Mouse (Mus musculus): ENCODE results near the gene Hcn4. TPM values are rescaled to one million over a fixed set of nuclear protein-coding genes. Genes with fewer than 3 reads are reported as not detected.

Hcn4 gene
- polyA plus RNA-seq, 1 experiment from 2014 or later: 1.5 TPM

DNA sequence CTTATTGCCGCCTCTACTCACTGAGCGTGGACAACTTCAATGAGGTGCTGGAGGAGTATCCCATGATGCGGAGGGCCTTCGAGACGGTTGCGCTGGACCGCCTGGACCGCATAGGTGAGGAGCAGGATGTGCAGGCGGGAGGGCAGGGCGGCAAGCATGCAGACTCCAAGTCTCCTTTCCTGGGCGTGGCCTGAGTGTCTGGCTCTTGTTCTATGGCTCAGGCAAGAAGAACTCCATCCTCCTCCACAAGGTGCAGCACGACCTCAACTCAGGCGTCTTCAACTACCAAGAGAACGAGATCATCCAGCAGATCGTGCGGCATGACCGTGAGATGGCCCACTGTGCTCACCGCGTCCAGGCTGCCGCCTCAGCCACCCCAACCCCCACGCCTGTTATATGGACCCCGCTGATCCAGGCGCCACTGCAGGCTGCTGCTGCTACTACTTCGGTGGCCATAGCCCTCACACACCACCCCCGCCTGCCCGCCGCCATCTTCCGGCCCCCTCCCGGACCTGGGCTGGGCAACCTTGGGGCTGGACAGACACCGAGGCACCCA is 35.9 kb downstream of the Hcn4 start:
- ATAC-seq (ENCODE audit: low FRiP score) (no peak), DNase-seq (ENCODE audit: low spot score) (peak; percentile 30)
- WGBS: 31% methylated on average over 25 of the region's 30 CpGs
- Histone ChIP-seq H3K36me3 (ENCODE audit: control insufficient read depth, insufficient read depth, low read length) (no peaks in the 10 kb centered on the region), H3K27ac (ENCODE audit: low read depth, low read length) (no peak overlapping the region), H3K9me3 (ENCODE audit: control insufficient read depth, low read length) (no peaks in the 10 kb centered on the region), H3K4me3 (ENCODE audit: low read depth, low read length) (no peak overlapping the region), H3K4me1 (replicated peaks; ENCODE audit: control insufficient read depth, insufficient read depth, low read length) (peaks cover 7% of the 10 kb centered on the region; the same call in 1 of the 2 replicates), H3K4me2 (replicated peaks; ENCODE audit: low read depth, low read length) (peak overlapping the region; percentile 22), H3K9ac (ENCODE audit: low read depth, low read length) (no peak overlapping the region), H3K27me3 (ENCODE audit: control insufficient read depth, insufficient read depth, low read length) (peaks cover 3% of the 10 kb centered on the region; the same call in 1 of the 2 replicates)

DNA sequence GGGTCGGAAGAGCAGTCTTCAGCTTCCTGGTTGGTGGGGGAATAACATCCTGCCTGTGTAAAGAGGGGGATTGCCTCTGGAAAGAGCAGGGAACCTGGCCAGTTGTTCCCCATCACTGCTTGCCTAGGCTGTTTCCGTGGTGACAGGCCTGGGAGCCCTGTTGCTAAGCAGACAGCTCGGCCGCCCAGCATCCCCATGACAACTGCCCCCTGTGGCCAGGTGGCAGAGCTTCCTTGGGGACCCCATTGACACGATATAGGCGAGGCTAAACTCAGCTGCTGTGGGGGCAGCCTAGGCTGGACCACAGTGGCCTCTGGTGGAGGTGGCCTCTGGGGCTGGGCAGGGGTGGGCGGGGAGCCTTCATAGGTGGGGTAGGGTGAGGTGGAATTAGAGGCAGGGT is 40.6 kb downstream of the Hcn4 start:
- H3K9ac ChIP-seq (ENCODE audit: low read depth, low read length): no peak overlapping the region
- no peaks in the 10 kb centered on the region for H3K36me3 ChIP-seq (ENCODE audit: control insufficient read depth, insufficient read depth, low read length)
- peak overlapping the region; percentile 51 for H3K27ac ChIP-seq (ENCODE audit: low read depth, low read length)
- no peak overlapping the region for H3K4me3 ChIP-seq (ENCODE audit: low read depth, low read length)
- H3K4me2 ChIP-seq (replicated peaks; ENCODE audit: low read depth, low read length): no peak overlapping the region
- 23% methylated on average over 7 of the region's 7 CpGs for WGBS
- H3K27me3 ChIP-seq (ENCODE audit: control insufficient read depth, insufficient read depth, low read length): 0 out of 2 replicates have a peak, but pooled peaks cover 2% of the 10 kb centered on the region
- ATAC-seq (ENCODE audit: low FRiP score) (peak; percentile 65), DNase-seq (ENCODE audit: low spot score) (peak; percentile 69)
- peaks cover 7% of the 10 kb centered on the region; the same call in 1 of the 2 replicates for H3K4me1 ChIP-seq (replicated peaks; ENCODE audit: control insufficient read depth, insufficient read depth, low read length)
- no peaks in the 10 kb centered on the region for H3K9me3 ChIP-seq (ENCODE audit: control insufficient read depth, low read length)

DNA sequence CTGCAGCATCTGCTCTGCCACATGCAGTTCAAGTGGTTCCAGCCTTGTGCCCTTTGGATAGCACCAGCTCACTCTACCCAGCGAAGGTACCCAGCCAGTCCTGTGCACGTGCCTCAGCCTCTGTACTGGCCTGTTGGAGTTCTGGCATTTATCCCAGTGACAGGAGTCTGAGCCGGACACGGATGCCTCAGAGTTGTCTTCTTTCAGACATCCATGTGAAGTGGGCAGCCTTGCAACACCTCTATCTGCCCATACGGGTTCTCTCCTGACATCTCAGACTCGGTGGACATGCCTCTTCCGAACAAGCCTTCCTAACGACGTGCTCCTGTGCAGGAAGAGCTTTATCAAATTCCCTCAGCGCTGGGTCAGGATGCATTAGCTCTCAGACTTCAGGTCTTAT is 47.9 kb downstream of the Hcn4 start:
- DNase-seq (ENCODE audit: low spot score) (no peak), ATAC-seq (ENCODE audit: low FRiP score) (no peak)
- Histone ChIP-seq H3K4me1 (replicated peaks; ENCODE audit: control insufficient read depth, insufficient read depth, low read length) (no peaks in the 10 kb centered on the region), H3K27ac (ENCODE audit: low read depth, low read length) (no peak overlapping the region), H3K9ac (ENCODE audit: low read depth, low read length) (no peak overlapping the region), H3K4me3 (ENCODE audit: low read depth, low read length) (no peak overlapping the region), H3K27me3 (ENCODE audit: control insufficient read depth, insufficient read depth, low read length) (no peaks in the 10 kb centered on the region), H3K4me2 (replicated peaks; ENCODE audit: low read depth, low read length) (no peak overlapping the region), H3K9me3 (ENCODE audit: control insufficient read depth, low read length) (no peaks in the 10 kb centered on the region), H3K36me3 (ENCODE audit: control insufficient read depth, insufficient read depth, low read length) (no peaks in the 10 kb centered on the region)
- WGBS: 91% methylated on average over 10 of the region's 10 CpGs

DNA sequence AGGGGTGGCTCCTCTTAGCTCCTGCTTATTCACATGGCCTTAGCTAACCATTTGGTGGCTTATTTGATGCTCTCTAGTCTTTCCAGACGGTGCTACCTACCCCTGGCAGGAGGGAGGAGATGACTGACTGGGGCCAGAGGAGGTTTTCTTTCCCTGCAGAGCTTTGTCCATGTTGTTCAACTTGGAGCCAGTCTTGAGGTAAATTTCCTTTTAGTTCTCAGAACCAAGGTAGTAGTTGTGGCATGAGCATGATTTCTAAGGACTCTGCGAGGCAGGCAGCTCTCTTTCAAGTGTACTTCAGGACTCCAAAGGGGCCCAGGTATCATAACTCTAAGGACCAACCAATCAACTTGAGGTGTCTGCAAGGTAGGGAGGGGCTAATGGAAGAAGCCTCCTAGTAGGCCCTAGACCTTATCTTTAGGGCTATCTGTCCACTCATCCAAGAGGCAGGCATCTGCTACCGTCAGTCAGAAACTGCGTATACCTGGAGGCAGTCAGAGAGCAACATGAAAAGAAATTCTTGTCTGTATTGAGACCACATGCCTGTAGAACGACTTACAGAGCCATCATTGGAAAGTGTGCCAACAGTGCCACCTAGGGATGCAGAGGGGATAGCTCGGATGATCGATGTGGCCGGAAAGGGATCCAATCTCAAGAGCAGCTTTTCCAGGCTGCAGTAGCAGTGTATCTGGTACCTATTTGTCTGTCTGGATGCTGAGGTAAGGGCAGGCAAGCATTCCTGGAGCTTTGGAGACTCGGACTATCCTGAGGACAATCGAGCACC is 50.5 kb downstream of the Hcn4 start:
- H3K27ac ChIP-seq (ENCODE audit: low read depth, low read length): no peak overlapping the region
- no peaks in the 10 kb centered on the region for H3K4me1 ChIP-seq (replicated peaks; ENCODE audit: control insufficient read depth, insufficient read depth, low read length)
- ATAC-seq (ENCODE audit: low FRiP score) (no peak), DNase-seq (ENCODE audit: low spot score) (peak; percentile 69)
- H3K9me3 ChIP-seq (ENCODE audit: control insufficient read depth, low read length): no peaks in the 10 kb centered on the region
- H3K36me3 ChIP-seq (ENCODE audit: control insufficient read depth, insufficient read depth, low read length): no peaks in the 10 kb centered on the region
- H3K9ac ChIP-seq (ENCODE audit: low read depth, low read length): no peak overlapping the region
- 55% methylated on average over 10 of the region's 10 CpGs for WGBS
- no peak overlapping the region for H3K4me2 ChIP-seq (replicated peaks; ENCODE audit: low read depth, low read length)
- no peak overlapping the region for H3K4me3 ChIP-seq (ENCODE audit: low read depth, low read length)
- no peaks in the 10 kb centered on the region for H3K27me3 ChIP-seq (ENCODE audit: control insufficient read depth, insufficient read depth, low read length)

DNA sequence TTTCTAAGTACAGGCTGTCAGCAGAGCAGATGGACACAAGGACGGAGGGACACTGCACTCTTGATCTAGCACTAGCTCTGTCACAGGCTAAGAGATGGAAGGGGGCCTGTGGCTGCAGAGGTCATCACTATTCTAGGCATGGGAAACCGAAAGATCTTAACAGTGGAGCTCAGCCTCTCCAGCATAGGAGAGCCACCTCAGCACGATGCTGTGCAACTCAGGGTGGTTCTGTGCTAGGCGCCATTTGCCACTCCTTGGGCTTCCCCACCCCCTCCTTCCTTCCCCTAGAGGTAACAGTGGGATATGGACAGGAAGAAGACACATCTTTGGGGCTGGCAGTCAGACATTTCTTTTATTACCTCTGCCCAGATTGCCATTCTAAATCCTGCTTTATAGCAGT is 51.1 kb downstream of the Hcn4 start:
- no peak for ATAC-seq (ENCODE audit: low FRiP score)
- H3K9ac ChIP-seq (ENCODE audit: low read depth, low read length): no peak overlapping the region
- H3K9me3 ChIP-seq (ENCODE audit: control insufficient read depth, low read length): no peaks in the 10 kb centered on the region
- H3K4me2 ChIP-seq (replicated peaks; ENCODE audit: low read depth, low read length): no peak overlapping the region
- H3K27me3 ChIP-seq (ENCODE audit: control insufficient read depth, insufficient read depth, low read length): no peaks in the 10 kb centered on the region
- no peak for DNase-seq (ENCODE audit: low spot score)
- WGBS: 84% methylated on average over 4 of the region's 4 CpGs
- H3K27ac ChIP-seq (ENCODE audit: low read depth, low read length): no peak overlapping the region
- H3K4me3 ChIP-seq (ENCODE audit: low read depth, low read length): no peak overlapping the region
- no peaks in the 10 kb centered on the region for H3K4me1 ChIP-seq (replicated peaks; ENCODE audit: control insufficient read depth, insufficient read depth, low read length)
- H3K36me3 ChIP-seq (ENCODE audit: control insufficient read depth, insufficient read depth, low read length): no peaks in the 10 kb centered on the region

DNA sequence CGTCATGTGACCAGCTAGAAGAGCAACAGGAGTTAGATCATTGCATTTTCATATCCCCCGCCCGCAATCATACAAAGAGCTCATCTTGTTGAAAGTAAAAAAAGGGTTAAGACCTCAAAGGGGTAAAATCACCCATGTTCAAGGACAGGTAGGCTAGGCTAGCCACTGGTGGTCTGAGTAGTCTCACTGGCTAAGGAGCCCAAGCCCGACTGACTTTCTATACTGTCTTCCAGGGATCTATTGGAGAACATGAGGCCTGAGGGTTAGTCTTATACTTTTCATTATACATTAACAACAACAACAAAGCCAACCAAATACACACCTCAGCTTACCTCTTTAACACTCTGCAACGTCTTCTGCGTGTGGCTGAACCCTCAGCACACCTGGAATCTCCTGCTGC is 52.2 kb downstream of the Hcn4 start:
- no peaks in the 10 kb centered on the region for H3K27me3 ChIP-seq (ENCODE audit: control insufficient read depth, insufficient read depth, low read length)
- H3K4me1 ChIP-seq (replicated peaks; ENCODE audit: control insufficient read depth, insufficient read depth, low read length): no peaks in the 10 kb centered on the region
- H3K4me3 ChIP-seq (ENCODE audit: low read depth, low read length): no peak overlapping the region
- H3K36me3 ChIP-seq (ENCODE audit: control insufficient read depth, insufficient read depth, low read length): no peaks in the 10 kb centered on the region
- ATAC-seq (ENCODE audit: low FRiP score) (no peak), DNase-seq (ENCODE audit: low spot score) (no peak)
- H3K4me2 ChIP-seq (replicated peaks; ENCODE audit: low read depth, low read length): no peak overlapping the region
- no peaks in the 10 kb centered on the region for H3K9me3 ChIP-seq (ENCODE audit: control insufficient read depth, low read length)
- H3K27ac ChIP-seq (ENCODE audit: low read depth, low read length): no peak overlapping the region
- H3K9ac ChIP-seq (ENCODE audit: low read depth, low read length): no peak overlapping the region
- 94% methylated on average over 6 of the region's 6 CpGs for WGBS

DNA sequence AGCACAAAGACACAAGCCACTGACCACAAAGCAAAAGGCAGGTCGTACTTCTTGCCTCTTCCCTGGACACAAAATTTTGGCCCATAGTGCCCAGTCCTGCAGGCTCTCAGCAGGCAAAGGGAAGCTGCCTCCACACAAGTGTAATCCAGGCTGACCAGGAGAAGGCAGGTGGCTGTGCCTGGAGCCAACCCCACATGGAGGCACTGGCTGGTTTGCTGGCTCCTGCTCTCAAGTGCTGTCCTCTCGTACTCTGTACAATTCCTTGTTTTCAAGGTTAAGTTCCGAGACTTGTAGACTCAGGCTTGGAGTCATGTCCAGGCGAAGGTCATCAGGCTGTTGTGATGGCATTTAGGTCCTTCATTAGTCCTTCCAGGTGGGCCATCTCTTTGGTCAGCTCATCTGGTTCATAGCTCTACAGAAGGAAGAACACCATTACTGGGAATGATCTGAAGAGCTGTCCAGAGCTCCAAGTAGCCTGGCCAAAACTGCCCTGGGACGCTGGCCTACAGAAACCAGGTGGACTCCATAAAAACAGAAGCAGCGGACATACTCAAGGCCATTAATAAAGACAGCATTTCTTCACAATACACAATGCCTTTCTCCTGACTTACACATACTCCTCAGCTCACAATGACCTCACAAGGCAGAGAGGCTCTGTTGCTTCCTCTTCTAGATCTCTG is 53.9 kb downstream of the Hcn4 start:
- H3K4me2 ChIP-seq (replicated peaks; ENCODE audit: low read depth, low read length): no peak overlapping the region
- no peaks in the 10 kb centered on the region for H3K36me3 ChIP-seq (ENCODE audit: control insufficient read depth, insufficient read depth, low read length)
- no peaks in the 10 kb centered on the region for H3K9me3 ChIP-seq (ENCODE audit: control insufficient read depth, low read length)
- no peak overlapping the region for H3K27ac ChIP-seq (ENCODE audit: low read depth, low read length)
- no peak for DNase-seq (ENCODE audit: low spot score)
- H3K27me3 ChIP-seq (ENCODE audit: control insufficient read depth, insufficient read depth, low read length): no peaks in the 10 kb centered on the region
- ATAC-seq (ENCODE audit: low FRiP score): no peak
- WGBS: 94% methylated on average over 6 of the region's 6 CpGs
- H3K9ac ChIP-seq (ENCODE audit: low read depth, low read length): no peak overlapping the region
- no peak overlapping the region for H3K4me3 ChIP-seq (ENCODE audit: low read depth, low read length)
- H3K4me1 ChIP-seq (replicated peaks; ENCODE audit: control insufficient read depth, insufficient read depth, low read length): no peaks in the 10 kb centered on the region

DNA sequence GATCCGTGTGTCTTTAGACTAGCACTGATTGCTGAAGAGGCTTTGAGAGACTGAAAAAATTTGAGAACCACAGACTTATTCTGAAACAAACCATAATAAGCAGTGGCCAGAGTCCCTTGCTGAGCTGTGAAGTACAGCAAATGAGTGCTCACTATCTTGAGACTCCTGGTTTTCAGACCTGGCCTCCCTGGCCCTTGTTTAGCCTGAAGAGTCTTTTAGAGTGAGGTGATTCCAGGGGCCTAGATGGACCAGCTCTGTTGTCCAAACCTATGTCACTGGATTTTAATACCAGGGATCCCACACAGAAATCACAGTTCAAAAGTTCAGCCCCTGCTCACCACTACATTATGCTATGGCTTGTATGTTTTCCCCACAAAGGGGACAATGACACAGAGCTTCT is 56.6 kb downstream of the Hcn4 start:
- ATAC-seq (ENCODE audit: low FRiP score) (no peak), DNase-seq (ENCODE audit: low spot score) (no peak)
- Histone ChIP-seq H3K27ac (ENCODE audit: low read depth, low read length) (no peak overlapping the region), H3K9ac (ENCODE audit: low read depth, low read length) (no peak overlapping the region), H3K4me2 (replicated peaks; ENCODE audit: low read depth, low read length) (no peak overlapping the region), H3K9me3 (ENCODE audit: control insufficient read depth, low read length) (no peaks in the 10 kb centered on the region), H3K36me3 (ENCODE audit: control insufficient read depth, insufficient read depth, low read length) (no peaks in the 10 kb centered on the region), H3K27me3 (ENCODE audit: control insufficient read depth, insufficient read depth, low read length) (no peaks in the 10 kb centered on the region), H3K4me1 (replicated peaks; ENCODE audit: control insufficient read depth, insufficient read depth, low read length) (no peaks in the 10 kb centered on the region), H3K4me3 (ENCODE audit: low read depth, low read length) (no peak overlapping the region)
- 92% methylated on average over 1 of the region's 1 CpGs for WGBS

Measured in hindbrain, embryonic 11.5 days (tissue).